Mouse (Mus musculus) midbrain, embryonic 11.5 days (tissue): ENCODE measurements around the gene Olfr1370. TPM values are rescaled to one million over a fixed set of nuclear protein-coding genes. Genes with fewer than 3 reads are reported as not detected.
"Not testable (repeated sequence)": the region's sequence is repeated elsewhere in the genome, so short reads cannot be mapped to it uniquely, and the experiment has no call there.

Experiments used
- ATAC-seq: fragments of 200-750 bp; cut with Nextera tagmentation; 2 replicates; pipeline ENCODE4 v1.8.0; 2017; ENCODE audit warnings: moderate TSS enrichment, moderate library complexity; ENCODE audit not compliant: low FRiP score
- DNase-seq: peaks from one replicate; pipeline ENCODE4 v3.0.0; 2015; ENCODE audit warnings: low spot score; ENCODE audit errors: missing footprints
- H3K27ac ChIP-seq: fragments of 300-500 bp; sonication (generic); 2 replicates; pipeline ENCODE4 v1.5.1; 2014; ENCODE audit warnings: low read depth, low read length
- H3K27me3 ChIP-seq: fragments of 300-500 bp; sonication (generic); 2 replicates; pipeline ENCODE4 v1.6.1; 2014; ENCODE audit warnings: mild to moderate bottlenecking, low read length, moderate library complexity, mixed read lengths; ENCODE audit not compliant: control insufficient read depth, insufficient read depth
- H3K36me3 ChIP-seq: fragments of 300-500 bp; sonication (generic); 2 replicates; pipeline ENCODE4 v1.6.1; 2014; ENCODE audit warnings: mild to moderate bottlenecking, low read length, moderate library complexity, mixed read lengths; ENCODE audit not compliant: control insufficient read depth, insufficient read depth
- H3K4me1 ChIP-seq: fragments of 300-500 bp; sonication (generic); 2 replicates; pipeline ENCODE4 v1.6.1; 2014; ENCODE audit warnings: low read length; ENCODE audit not compliant: control insufficient read depth, insufficient read depth
- H3K4me2 ChIP-seq: fragments of 300-500 bp; sonication (generic); 2 replicates; pipeline ENCODE4 v1.6.1; 2014; ENCODE audit warnings: mild to moderate bottlenecking, moderate library complexity
- H3K4me3 ChIP-seq: fragments of 300-500 bp; sonication (generic); 2 replicates; pipeline ENCODE4 v1.5.1; 2014; ENCODE audit warnings: low read depth, low read length
- H3K9ac ChIP-seq: fragments of 300-500 bp; sonication (generic); 2 replicates; pipeline ENCODE4 v1.6.1; 2014; ENCODE audit warnings: low read length
- H3K9me3 ChIP-seq: fragments of 300-500 bp; sonication (generic); 2 replicates; pipeline ENCODE4 v1.6.1; 2016; ENCODE audit warnings: low read length; ENCODE audit not compliant: control insufficient read depth
- WGBS: fragments of 180-500 bp; shearing (Covaris S2); extraction: QIAGEN DNeasy Blood & Tissue Kit; methylation state at CpG from one replicate; pipeline ENCODE4 v1.1.7; 2014; 5-methylcytosine and 5-hydroxymethylcytosine counted together
- polyA plus RNA-seq: library from polyadenylated mRNA; unstranded; fragments of >200 nt; fragmentation: Nextera tagmentation; extraction: Ambion mirVana; gene quantifications from 2 replicates; pipeline ENCODE4 v1.2.1, GENCODE M21; 2014

Olfr1370 gene
- polyA plus RNA-seq: not detected in 2 replicates

DNA sequence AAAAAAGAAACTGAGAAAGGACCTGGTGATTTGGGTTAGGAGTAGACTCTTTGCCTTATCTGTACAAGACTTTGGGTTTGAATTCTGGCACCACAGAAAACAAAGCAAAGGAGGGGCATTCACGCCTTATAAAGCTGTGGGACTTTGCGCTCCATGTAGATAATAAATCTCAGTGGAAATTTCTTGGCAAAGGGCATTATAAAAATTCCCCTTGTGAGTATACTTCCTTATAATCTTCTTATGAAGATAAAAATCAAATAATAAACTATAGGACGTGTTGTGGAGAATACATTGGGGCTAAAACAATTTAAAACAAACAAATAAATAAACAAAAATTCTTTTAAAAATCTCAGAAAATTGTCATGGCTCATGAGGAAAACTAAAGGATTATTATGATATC lies at the start of gene Olfr1370:
Gene Olfr1370, minus strand, starts transcription at position 101 of the 400 bp plus-strand sequence.
- 81% methylated on average over 3 of the region's 3 CpGs for WGBS
- Histone ChIP-seq H3K9ac (no peak within 1 kb of the TSS), H3K9me3 (no peaks in the 10 kb centered on the region), H3K4me1 (no peaks in the 10 kb centered on the region), H3K4me3 (no peak within 1 kb of the TSS), H3K4me2 (no peak within 1 kb of the TSS), H3K36me3 (no peaks in the 10 kb centered on the region), H3K27ac (no peak within 1 kb of the TSS), H3K27me3 (no peaks in the 10 kb centered on the region)
- no peak for ATAC-seq
- no peak for DNase-seq

DNA sequence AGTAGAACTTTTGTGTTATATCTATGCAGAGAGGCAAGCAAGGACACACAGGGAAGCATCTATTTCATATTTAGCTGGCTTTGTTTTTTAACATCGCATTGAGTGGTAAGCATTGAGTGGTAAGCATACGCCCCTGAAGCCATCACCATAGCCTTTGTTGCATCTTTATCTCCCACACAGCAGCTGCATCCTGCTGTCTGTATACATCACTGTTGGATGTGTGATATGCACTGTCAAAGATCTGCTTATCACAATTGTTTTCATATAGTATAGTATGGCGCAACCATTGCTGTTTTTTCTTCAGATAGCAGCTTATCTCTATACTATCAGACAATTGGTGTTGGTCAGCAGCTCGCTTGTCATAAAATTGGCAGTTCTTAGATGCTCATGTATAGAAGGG lies 39.4 kb upstream of the Olfr1370 start:
- no peaks in the 10 kb centered on the region for H3K27me3 ChIP-seq
- H3K9ac ChIP-seq: no peak overlapping the region
- H3K36me3 ChIP-seq: no peaks in the 10 kb centered on the region
- H3K9me3 ChIP-seq: no peaks in the 10 kb centered on the region
- no peaks in the 10 kb centered on the region for H3K4me1 ChIP-seq
- 87% methylated on average over 4 of the region's 4 CpGs for WGBS
- ATAC-seq: no peak
- no peak overlapping the region for H3K27ac ChIP-seq
- DNase-seq: no peak
- H3K4me3 ChIP-seq: no peak overlapping the region
- H3K4me2 ChIP-seq: no peak overlapping the region

DNA sequence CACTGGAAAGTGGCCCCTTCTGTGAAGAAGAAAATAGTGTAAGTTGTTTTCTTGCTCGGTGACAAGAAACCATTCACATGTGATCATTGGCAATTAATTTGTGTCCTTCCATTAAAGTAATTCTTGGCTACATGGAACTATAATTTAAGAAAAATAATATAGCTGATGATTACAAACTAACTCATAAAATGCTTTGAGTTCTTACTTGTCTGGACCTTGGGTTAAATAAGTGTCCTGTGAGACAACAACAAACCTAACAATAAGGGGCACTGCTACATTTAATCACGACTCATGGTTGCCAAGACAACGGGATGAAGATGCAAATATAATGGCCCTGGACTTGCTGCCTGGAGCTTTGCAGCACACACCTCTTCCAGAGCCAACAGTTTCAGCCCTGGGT lies 36.4 kb upstream of the Olfr1370 start, which contains the start of gene Olfr1369-ps1:
Gene Olfr1369-ps1, plus strand, starts transcription at position 301 of the 400 bp plus-strand sequence.
- not testable (repeated sequence) for H3K27me3 ChIP-seq, H3K9me3 ChIP-seq, ATAC-seq, H3K4me1 ChIP-seq, H3K36me3 ChIP-seq, DNase-seq, H3K9ac ChIP-seq, H3K27ac ChIP-seq, H3K4me3 ChIP-seq, H3K4me2 ChIP-seq
- WGBS: 79% methylated on average over 3 of the region's 3 CpGs

- no peak overlapping the region for H3K4me3 ChIP-seq
- H3K4me2 ChIP-seq: no peak overlapping the region
- H3K9me3 ChIP-seq: no peaks in the 10 kb centered on the region
- H3K27me3 ChIP-seq: no peaks in the 10 kb centered on the region
- H3K4me1 ChIP-seq: no peaks in the 10 kb centered on the region
- no peak for DNase-seq
- no peak overlapping the region for H3K9ac ChIP-seq
- H3K27ac ChIP-seq: no peak overlapping the region
- no peak for ATAC-seq
- H3K36me3 ChIP-seq: no peaks in the 10 kb centered on the region
- 89% methylated on average over 6 of the region's 6 CpGs for WGBS
Measured at GRCm38 (mm10) chr13:21110441-21110840, 35.7 kb upstream of the Olfr1370 start.

DNA sequence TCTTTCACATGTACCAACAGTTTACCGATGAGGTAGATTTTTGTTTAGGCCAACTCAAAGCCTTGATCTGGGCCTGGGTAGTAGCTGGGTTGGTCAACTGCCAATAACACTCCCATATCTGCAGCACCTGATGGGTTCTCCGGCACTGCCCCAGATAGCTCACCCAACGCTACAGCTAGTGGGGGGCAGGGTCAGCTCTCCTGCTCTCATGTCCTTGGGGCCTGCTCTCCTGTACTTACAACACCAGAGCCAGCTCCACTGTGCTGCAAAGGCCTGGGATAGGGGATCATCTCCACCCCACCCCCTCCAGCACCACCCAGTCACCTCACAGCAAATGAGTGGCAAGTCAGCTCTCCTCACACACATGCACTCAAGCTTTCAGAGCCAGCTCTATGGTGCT lies 35.0 kb upstream of the Olfr1370 start:
- Histone ChIP-seq H3K9me3 (no peaks in the 10 kb centered on the region), H3K9ac (no peak overlapping the region), H3K27me3 (no peaks in the 10 kb centered on the region), H3K4me3 (no peak overlapping the region), H3K4me1 (no peaks in the 10 kb centered on the region), H3K27ac (no peak overlapping the region), H3K36me3 (no peaks in the 10 kb centered on the region), H3K4me2 (no peak overlapping the region)
- no peak for ATAC-seq
- WGBS: 88% methylated on average over 3 of the region's 3 CpGs
- DNase-seq: no peak

DNA sequence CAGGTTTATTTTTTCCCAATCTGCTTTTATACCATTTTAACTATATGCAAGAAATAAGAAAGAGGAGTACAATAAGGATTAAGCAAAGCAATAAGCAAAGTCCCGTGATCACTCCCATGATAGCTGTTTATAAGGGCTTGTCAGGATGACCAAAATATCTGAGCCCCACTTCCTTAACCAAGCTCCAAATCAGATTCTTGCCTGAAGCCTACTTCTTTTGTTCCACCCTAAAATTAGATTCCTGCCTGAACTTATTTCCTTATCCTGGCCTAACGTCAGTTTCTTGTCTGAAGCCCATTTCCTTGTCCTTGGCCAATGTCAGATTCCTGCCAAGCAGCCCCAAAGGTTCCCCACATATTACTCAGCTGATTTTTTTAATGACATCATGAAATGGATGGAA lies 7.9 kb upstream of the Olfr1370 start:
- 82% methylated on average over 2 of the region's 2 CpGs for whole genome bisulfite sequencing
- Histone ChIP-seq H3K9ac (no peak overlapping the region), H3K27ac (no peak overlapping the region), H3K36me3 (no peaks in the 10 kb centered on the region), H3K27me3 (no peaks in the 10 kb centered on the region), H3K4me1 (no peaks in the 10 kb centered on the region), H3K9me3 (no peaks in the 10 kb centered on the region), H3K4me3 (no peak overlapping the region), H3K4me2 (no peak overlapping the region)
- no peak for DNase-seq
- ATAC-seq: no peak

DNA sequence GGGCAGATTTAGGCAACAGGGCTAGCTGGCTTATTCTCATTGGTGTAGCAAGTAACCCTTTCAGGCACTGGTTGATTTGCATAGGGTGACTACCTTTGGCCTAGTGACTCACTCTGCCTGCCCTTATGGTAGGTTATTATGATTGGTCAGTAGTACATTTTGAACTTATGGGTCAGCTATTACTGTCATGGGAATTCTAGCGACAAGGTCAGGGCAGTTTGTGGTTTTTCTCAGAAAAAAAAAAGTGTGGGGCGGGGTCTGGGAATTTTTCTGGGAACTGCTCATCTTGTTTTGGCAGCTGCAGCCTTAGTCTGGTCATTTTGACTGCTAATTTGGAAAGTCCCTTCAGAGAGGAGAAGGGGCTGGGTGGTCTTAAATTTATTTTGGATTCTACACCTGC lies 8.7 kb downstream of the Olfr1370 start:
- H3K9ac ChIP-seq: no peak overlapping the region
- 89% methylated on average over 2 of the region's 2 CpGs for WGBS
- H3K36me3 ChIP-seq: no peaks in the 10 kb centered on the region
- no peak for ATAC-seq
- no peak overlapping the region for H3K27ac ChIP-seq
- H3K4me3 ChIP-seq: no peak overlapping the region
- H3K4me2 ChIP-seq: no peak overlapping the region
- DNase-seq: no peak
- no peaks in the 10 kb centered on the region for H3K27me3 ChIP-seq
- no peaks in the 10 kb centered on the region for H3K4me1 ChIP-seq
- no peaks in the 10 kb centered on the region for H3K9me3 ChIP-seq

GRCm38 (mm10) chr13:21050118-21050517 lies 24.6 kb downstream of the Olfr1370 start:
- H3K9ac ChIP-seq: no peak overlapping the region
- no peaks in the 10 kb centered on the region for H3K9me3 ChIP-seq
- no peak overlapping the region for H3K27ac ChIP-seq
- 47% methylated on average over 1 of the region's 1 CpGs for WGBS
- H3K4me3 ChIP-seq: no peak overlapping the region
- ATAC-seq (no peak), DNase-seq (no peak)
- no peaks in the 10 kb centered on the region for H3K27me3 ChIP-seq
- no peaks in the 10 kb centered on the region for H3K4me1 ChIP-seq
- no peak overlapping the region for H3K4me2 ChIP-seq
- no peaks in the 10 kb centered on the region for H3K36me3 ChIP-seq

- no peaks in the 10 kb centered on the region for H3K36me3 ChIP-seq
- H3K4me3 ChIP-seq: no peak overlapping the region
- H3K9ac ChIP-seq: no peak overlapping the region
- DNase-seq (no peak), ATAC-seq (no peak)
- WGBS: 87% methylated on average over 2 of the region's 2 CpGs
- no peak overlapping the region for H3K27ac ChIP-seq
- H3K9me3 ChIP-seq: no peaks in the 10 kb centered on the region
- H3K4me1 ChIP-seq: no peaks in the 10 kb centered on the region
- no peaks in the 10 kb centered on the region for H3K27me3 ChIP-seq
- no peak overlapping the region for H3K4me2 ChIP-seq
Measured at GRCm38 (mm10) chr13:21040589-21041199, 34.1 kb downstream of the Olfr1370 start.
